Mouse (Mus musculus) limb, embryonic 13.5 days (tissue): ENCODE data around the gene Olfr1048. TPM values are rescaled to one million over a fixed set of nuclear protein-coding genes. Genes with fewer than 3 reads are reported as not detected.
"Not testable (repeated sequence)": the region's sequence is repeated elsewhere in the genome, so short reads cannot be mapped to it uniquely, and the experiment has no call there.

Source experiments
- ATAC-seq: fragments of 200-750 bp; cut with Nextera tagmentation; 2 replicates; pipeline ENCODE4 v1.8.0; 2017; ENCODE audit warnings: low read depth, moderate number of reproducible peaks, moderate TSS enrichment; ENCODE audit not compliant: low FRiP score
- H3K27ac ChIP-seq: fragments of 300-500 bp; sonication (generic); 2 replicates; pipeline ENCODE4 v1.5.1; 2015; ENCODE audit warnings: inconsistent platforms, mild to moderate bottlenecking, moderate library complexity
- H3K27me3 ChIP-seq: fragments of 300-500 bp; sonication (generic); 2 replicates; pipeline ENCODE4 v1.6.1; 2015; ENCODE audit warnings: mild to moderate bottlenecking, inconsistent platforms
- H3K36me3 ChIP-seq: fragments of 300-500 bp; sonication (generic); 2 replicates; pipeline ENCODE4 v1.6.1; 2015; ENCODE audit warnings: inconsistent platforms, mild to moderate bottlenecking, moderate library complexity
- H3K4me1 ChIP-seq: fragments of 300-500 bp; sonication (generic); 2 replicates; pipeline ENCODE4 v1.6.1; 2015; ENCODE audit warnings: inconsistent platforms
- H3K4me2 ChIP-seq: fragments of 300-500 bp; sonication (generic); replicated peaks from 2 replicates; pipeline ENCODE4 v1.6.1; 2015; ENCODE audit warnings: inconsistent platforms, mild to moderate bottlenecking, moderate library complexity
- H3K4me3 ChIP-seq: fragments of 300-500 bp; sonication (generic); 2 replicates; pipeline ENCODE4 v1.5.1; 2015; ENCODE audit warnings: moderate library complexity, mild to moderate bottlenecking, inconsistent platforms
- H3K9ac ChIP-seq: fragments of 300-500 bp; sonication (generic); 2 replicates; pipeline ENCODE4 v1.6.1; 2015; ENCODE audit warnings: mild to moderate bottlenecking, inconsistent platforms
- H3K9me3 ChIP-seq: fragments of 300-500 bp; sonication (generic); 2 replicates; pipeline ENCODE4 v1.6.1; 2016; ENCODE audit warnings: inconsistent platforms
- WGBS: fragments of 180-500 bp; shearing (Covaris S2); methylation state at CpG from one replicate; pipeline ENCODE4 v1.1.7; 2015; 5-methylcytosine and 5-hydroxymethylcytosine counted together
- polyA plus RNA-seq: library from polyadenylated mRNA; unstranded; fragments of >200 nt; fragmentation: Nextera tagmentation; extraction: Ambion mirVana; gene quantifications from 2 replicates; pipeline ENCODE4 v1.2.1, GENCODE M21; 2015

Gene Olfr1048
- polyA plus RNA-seq, result not detected in 2 replicates

- no peaks in the 10 kb centered on the region for H3K9me3 ChIP-seq
- no peaks in the 10 kb centered on the region for H3K4me1 ChIP-seq
- no peak within 1 kb of the TSS for H3K9ac ChIP-seq
- no peak within 1 kb of the TSS for H3K4me3 ChIP-seq
- no peak within 1 kb of the TSS for H3K27ac ChIP-seq
- H3K36me3 ChIP-seq, result no peaks in the 10 kb centered on the region
- ATAC-seq, result no peak
- H3K27me3 ChIP-seq, result no peaks in the 10 kb centered on the region
- H3K4me2 ChIP-seq, result no peak within 1 kb of the TSS
These were observed at the start of gene Olfr1048 for GRCm38 (mm10) chr2:86240189-86240588. TSS of gene Olfr1048 (minus strand) at chr2:86240289.

GRCm38 (mm10) chr2:86278988-86279387 lies 38.9 kb upstream of the Olfr1048 start, which contains the start of gene Olfr1051:
TSS of gene Olfr1051 (minus strand) at chr2:86279088.
- not testable (repeated sequence) for H3K27ac ChIP-seq, H3K4me1 ChIP-seq, H3K4me3 ChIP-seq, ATAC-seq, H3K27me3 ChIP-seq, H3K36me3 ChIP-seq, H3K9ac ChIP-seq, H3K4me2 ChIP-seq, H3K9me3 ChIP-seq

- not testable (repeated sequence) for H3K9me3 ChIP-seq, H3K4me1 ChIP-seq, H3K27ac ChIP-seq, ATAC-seq, H3K27me3 ChIP-seq, H3K9ac ChIP-seq, H3K4me3 ChIP-seq, H3K4me2 ChIP-seq, H3K36me3 ChIP-seq
These were observed 18.1 kb upstream of the Olfr1048 start, which contains the start of gene Olfr1049 for GRCm38 (mm10) chr2:86258228-86258627. TSS of gene Olfr1049 (minus strand) at chr2:86258328.

- no peak within 1 kb of the TSS for H3K9ac ChIP-seq
- H3K9me3 ChIP-seq, result no peaks in the 10 kb centered on the region
- WGBS, result 77% methylated on average over 1 of the region's 1 CpGs
- no peak within 1 kb of the TSS for H3K4me3 ChIP-seq
- H3K27me3 ChIP-seq, result no peaks in the 10 kb centered on the region
- no peaks in the 10 kb centered on the region for H3K4me1 ChIP-seq
- no peak within 1 kb of the TSS for H3K4me2 ChIP-seq
- H3K36me3 ChIP-seq, result no peaks in the 10 kb centered on the region
- no peak for ATAC-seq
- no peak within 1 kb of the TSS for H3K27ac ChIP-seq
These were observed 8.8 kb downstream of the Olfr1048 start, which contains the start of gene Olfr1047 for GRCm38 (mm10) chr2:86231301-86231700. TSS of gene Olfr1047 (minus strand) at chr2:86231401.

- Histone ChIP-seq H3K36me3 (no peaks in the 10 kb centered on the region), H3K9me3 (no peaks in the 10 kb centered on the region), H3K4me1 (no peaks in the 10 kb centered on the region), H3K27ac (no peak within 1 kb of the TSS), H3K9ac (no peak within 1 kb of the TSS), H3K4me3 (no peak within 1 kb of the TSS), H3K4me2 (no peak within 1 kb of the TSS), H3K27me3 (no peaks in the 10 kb centered on the region)
- WGBS, result 64% methylated on average over 2 of the region's 2 CpGs
- no peak for ATAC-seq
These were observed 20.9 kb downstream of the Olfr1048 start, which contains the start of gene Olfr1046 for GRCm38 (mm10) chr2:86219214-86219613. TSS of gene Olfr1046 (minus strand) at chr2:86219314.

GRCm38 (mm10) chr2:86202909-86203308 lies 37.2 kb downstream of the Olfr1048 start, which contains the start of gene Olfr1045:
TSS of gene Olfr1045 (minus strand) at chr2:86203009.
- no peaks in the 10 kb centered on the region for H3K27me3 ChIP-seq
- H3K4me3 ChIP-seq, result no peak within 1 kb of the TSS
- no peak for ATAC-seq
- no peaks in the 10 kb centered on the region for H3K9me3 ChIP-seq
- H3K9ac ChIP-seq, result no peak within 1 kb of the TSS
- H3K27ac ChIP-seq, result no peak within 1 kb of the TSS
- no peaks in the 10 kb centered on the region for H3K36me3 ChIP-seq
- no peak within 1 kb of the TSS for H3K4me2 ChIP-seq
- no peaks in the 10 kb centered on the region for H3K4me1 ChIP-seq

- H3K36me3 ChIP-seq, result no peaks in the 10 kb centered on the region
- H3K4me2 ChIP-seq, result no peak overlapping the region
- H3K4me1 ChIP-seq, result no peaks in the 10 kb centered on the region
- 47% methylated on average over 1 of the region's 1 CpGs for WGBS
- no peaks in the 10 kb centered on the region for H3K27me3 ChIP-seq
- no peak overlapping the region for H3K9ac ChIP-seq
- H3K9me3 ChIP-seq, result no peaks in the 10 kb centered on the region
- no peak for ATAC-seq
- no peak overlapping the region for H3K27ac ChIP-seq
- H3K4me3 ChIP-seq, result no peak overlapping the region
These were observed 44.2 kb downstream of the Olfr1048 start for GRCm38 (mm10) chr2:86195863-86196262.

- Histone ChIP-seq H3K9ac (no peak within 1 kb of the TSS), H3K27ac (no peak within 1 kb of the TSS), H3K9me3 (no peaks in the 10 kb centered on the region), H3K4me3 (no peak within 1 kb of the TSS), H3K4me2 (no peak within 1 kb of the TSS), H3K4me1 (no peaks in the 10 kb centered on the region), H3K27me3 (no peaks in the 10 kb centered on the region), H3K36me3 (no peaks in the 10 kb centered on the region)
- ATAC-seq, result no peak
These were observed 54.5 kb downstream of the Olfr1048 start, which contains the start of gene Olfr52 for GRCm38 (mm10) chr2:86185583-86185982. TSS of gene Olfr52 (minus strand) at chr2:86185683.

Other genes starting within 250 kb of the Olfr1048 start
- not detected in 2 replicates for gene Olfr1031, start 250.0 kb downstream of the Olfr1048 start, polyA plus RNA-seq
- not detected in 2 replicates for gene Olfr1032, start 234.7 kb downstream of the Olfr1048 start, polyA plus RNA-seq
- 0.33 and 0.90 TPM in 2 replicates for gene Olfr1033, start 219.7 kb downstream of the Olfr1048 start, polyA plus RNA-seq
- not detected in 2 replicates for gene Olfr1034, start 194.4 kb downstream of the Olfr1048 start, polyA plus RNA-seq
- not detected in 2 replicates for gene Olfr1036, start 166.3 kb downstream of the Olfr1048 start, polyA plus RNA-seq
- gene Olfr1037, start 152.9 kb downstream of the Olfr1048 start, polyA plus RNA-seq, result not detected in 2 replicates
- not detected in 2 replicates for gene Olfr1039, start 104.4 kb downstream of the Olfr1048 start, polyA plus RNA-seq
- not detected in 2 replicates for gene Olfr1040, start 93.6 kb downstream of the Olfr1048 start, polyA plus RNA-seq
- not detected in 2 replicates for gene Olfr1042, start 78.5 kb downstream of the Olfr1048 start, polyA plus RNA-seq
- not detected in 2 replicates for gene Olfr1043, start 72.8 kb downstream of the Olfr1048 start, polyA plus RNA-seq
- not detected in 2 replicates for gene Olfr1044, start 62.5 kb downstream of the Olfr1048 start, polyA plus RNA-seq
- gene Olfr52, start 54.6 kb downstream of the Olfr1048 start, polyA plus RNA-seq, result not detected in 2 replicates
- not detected in 2 replicates for gene Olfr1045, start 37.3 kb downstream of the Olfr1048 start, polyA plus RNA-seq
- not detected in 2 replicates for gene Olfr1046, start 21.0 kb downstream of the Olfr1048 start, polyA plus RNA-seq
- gene Olfr1047, start 8.9 kb downstream of the Olfr1048 start, polyA plus RNA-seq, result not detected in 2 replicates
- gene Olfr1049, start 18.0 kb upstream of the Olfr1048 start, polyA plus RNA-seq, result not detected in 2 replicates
- not detected in 2 replicates for gene Olfr1051, start 38.8 kb upstream of the Olfr1048 start, polyA plus RNA-seq
- gene Olfr1052, start 52.2 kb upstream of the Olfr1048 start, polyA plus RNA-seq, result not detected in 2 replicates
- not detected in 2 replicates for gene Olfr1053, start 75.0 kb upstream of the Olfr1048 start, polyA plus RNA-seq
- not detected in 2 replicates for gene Olfr1054, start 95.1 kb upstream of the Olfr1048 start, polyA plus RNA-seq
- not detected in 2 replicates for gene Olfr1055, start 110.0 kb upstream of the Olfr1048 start, polyA plus RNA-seq
- not detected in 2 replicates for gene Olfr1056, start 122.2 kb upstream of the Olfr1048 start, polyA plus RNA-seq
- not detected in 2 replicates for gene Olfr1057, start 138.1 kb upstream of the Olfr1048 start, polyA plus RNA-seq
- not detected in 2 replicates for gene Olfr1058, start 148.3 kb upstream of the Olfr1048 start, polyA plus RNA-seq
- gene Olfr1061, start 173.8 kb upstream of the Olfr1048 start, polyA plus RNA-seq, result not detected in 2 replicates
- not detected in 2 replicates for gene Olfr1062, start 186.5 kb upstream of the Olfr1048 start, polyA plus RNA-seq
- gene Olfr1065, start 210.3 kb upstream of the Olfr1048 start, polyA plus RNA-seq, result not detected in 2 replicates
- gene Olfr1066, start 216.0 kb upstream of the Olfr1048 start, polyA plus RNA-seq, result not detected in 2 replicates
- not detected in 2 replicates for gene Olfr228, start 247.1 kb upstream of the Olfr1048 start, polyA plus RNA-seq